Mouse (Mus musculus) retina, adult 2 months (tissue): ENCODE data around the gene Tnfsf12.
A peak's percentile ranks its signal among the peaks of the same experiment; 100 is the strongest.
"Not testable (repeated sequence)": the region's sequence is repeated elsewhere in the genome, so short reads cannot be mapped to it uniquely, and the experiment has no call there.

Source experiments
- DNase-seq: peaks from one replicate; pipeline ENCODE4 v3.0.0-alpha.2; 2012; ENCODE audit warnings: low read depth, low spot score

Tnfsf12 gene

GRCm38 (mm10) chr11:69695361-69696181 lies at the start of gene Tnfsf12, which contains the start of gene Tnfsfm13:
Gene Tnfsf12, minus strand, starts transcription at chr11:69695849.
Gene Tnfsfm13, minus strand, starts transcription at chr11:69696098.
- DNase-seq: no peak

- DNase-seq: not testable (repeated sequence)
These were observed 35.8 kb upstream of the Tnfsf12 start for GRCm38 (mm10) chr11:69731408-69731807.

- peak; percentile 32 for DNase-seq
These were observed 33.4 kb upstream of the Tnfsf12 start for GRCm38 (mm10) chr11:69729063-69729462.

- DNase-seq: no peak
These were observed 30.3 kb upstream of the Tnfsf12 start for GRCm38 (mm10) chr11:69725951-69726350.

- no peak for DNase-seq
These were observed 27.4 kb upstream of the Tnfsf12 start for GRCm38 (mm10) chr11:69723074-69723473.

- DNase-seq: no peak
These were observed 25.2 kb upstream of the Tnfsf12 start for GRCm38 (mm10) chr11:69720852-69721251.

GRCm38 (mm10) chr11:69719423-69719822 lies 23.8 kb upstream of the Tnfsf12 start:
- no peak for DNase-seq

GRCm38 (mm10) chr11:69718661-69719060 lies 23.0 kb upstream of the Tnfsf12 start:
- no peak for DNase-seq

GRCm38 (mm10) chr11:69716953-69717352 lies 21.3 kb upstream of the Tnfsf12 start:
- no peak for DNase-seq

GRCm38 (mm10) chr11:69715929-69716328 lies 20.3 kb upstream of the Tnfsf12 start:
- no peak for DNase-seq

- no peak for DNase-seq
These were observed 19.8 kb upstream of the Tnfsf12 start for GRCm38 (mm10) chr11:69715482-69715881.

GRCm38 (mm10) chr11:69714636-69715329 lies 19.1 kb upstream of the Tnfsf12 start:
- DNase-seq: no peak

- DNase-seq: no peak
These were observed 17.5 kb upstream of the Tnfsf12 start for GRCm38 (mm10) chr11:69712954-69713672.

- no peak for DNase-seq
These were observed 15.4 kb upstream of the Tnfsf12 start for GRCm38 (mm10) chr11:69711082-69711481.

GRCm38 (mm10) chr11:69710470-69710869 lies 14.8 kb upstream of the Tnfsf12 start:
- no peak for DNase-seq

- DNase-seq: no peak
These were observed 14.2 kb upstream of the Tnfsf12 start for GRCm38 (mm10) chr11:69709554-69710446.

- DNase-seq: no peak
These were observed 13.1 kb upstream of the Tnfsf12 start for GRCm38 (mm10) chr11:69708614-69709265.

GRCm38 (mm10) chr11:69707873-69708381 lies 12.3 kb upstream of the Tnfsf12 start:
- DNase-seq: no peak

GRCm38 (mm10) chr11:69707480-69707847 lies 11.8 kb upstream of the Tnfsf12 start:
- no peak for DNase-seq

GRCm38 (mm10) chr11:69706775-69707479 lies 11.3 kb upstream of the Tnfsf12 start:
- DNase-seq: no peak
